Mouse (Mus musculus): ENCODE results near the gene 4933406M09Rik. TPM values are rescaled to one million over a fixed set of nuclear protein-coding genes. Genes with fewer than 3 reads are reported as not detected.

4933406M09Rik gene
- polyA plus RNA-seq, 1 experiment: not detected

GRCm38 (mm10) chr1:134406414-134406771, 20.7 kb downstream of the 4933406M09Rik start:
- no peaks in the 10 kb centered on the region for H3K4me1 ChIP-seq (ENCODE audit: control insufficient read depth, insufficient read depth, low read length)
- H3K27me3 ChIP-seq (ENCODE audit: control insufficient read depth, insufficient read depth, low read length, poor library complexity, severe bottlenecking): no peaks in the 10 kb centered on the region
- H3K4me3 ChIP-seq (ENCODE audit: low read depth, low read length): peak overlapping the region; percentile 84
- H3K9me3 ChIP-seq (replicated peaks; ENCODE audit: control insufficient read depth, insufficient read depth, low read length, poor library complexity, severe bottlenecking): peaks cover 3% of the 10 kb centered on the region; the same call in 1 of the 2 replicates
- TF ChIP-seq CTCF (IDR thresholded peaks at IDR 0.05; ENCODE audit: low read depth, low read length): no peak
- peak overlapping the region; percentile 79 for H3K27ac ChIP-seq (ENCODE audit: insufficient read depth, low read length)
- H3K36me3 ChIP-seq (ENCODE audit: control insufficient read depth, insufficient read depth, low read length, poor library complexity, severe bottlenecking): peaks cover 45% of the 10 kb centered on the region
- H3K9ac ChIP-seq (ENCODE audit: low read depth, poor library complexity, severe bottlenecking): peak overlapping the region; percentile 69

- Histone ChIP-seq H3K4me1 (ENCODE audit: control insufficient read depth, insufficient read depth, low read length) (no peaks in the 10 kb centered on the region), H3K36me3 (ENCODE audit: control insufficient read depth, insufficient read depth, low read length, poor library complexity, severe bottlenecking) (peaks cover 51% of the 10 kb centered on the region), H3K4me3 (ENCODE audit: low read depth, low read length) (no peak overlapping the region), H3K9ac (ENCODE audit: low read depth, poor library complexity, severe bottlenecking) (no peak overlapping the region), H3K27me3 (ENCODE audit: control insufficient read depth, insufficient read depth, low read length, poor library complexity, severe bottlenecking) (no peaks in the 10 kb centered on the region), H3K9me3 (replicated peaks; ENCODE audit: control insufficient read depth, insufficient read depth, low read length, poor library complexity, severe bottlenecking) (peaks cover 3% of the 10 kb centered on the region; the same call in 1 of the 2 replicates), H3K27ac (ENCODE audit: insufficient read depth, low read length) (no peak overlapping the region)
- TF ChIP-seq EP300 (IDR thresholded peaks at IDR 0.05; ENCODE audit: insufficient read depth, low read depth, low read length) (no peak), POLR2A (IDR thresholded peaks at IDR 0.05; ENCODE audit: insufficient read depth, low read length) (no peak), CTCF (IDR thresholded peaks at IDR 0.05; ENCODE audit: low read depth, low read length) (no peak)
These were observed 22.3 kb downstream of the 4933406M09Rik start for GRCm38 (mm10) chr1:134408080-134408479.

GRCm38 (mm10) chr1:134411706-134412629, 26.2 kb downstream of the 4933406M09Rik start:
- H3K9ac ChIP-seq (ENCODE audit: low read depth, poor library complexity, severe bottlenecking): no peak overlapping the region
- TF ChIP-seq POLR2A (IDR thresholded peaks at IDR 0.05; ENCODE audit: insufficient read depth, low read length): no peak
- no peak for TF ChIP-seq EP300 (IDR thresholded peaks at IDR 0.05; ENCODE audit: insufficient read depth, low read depth, low read length)
- no peak for TF ChIP-seq CTCF (IDR thresholded peaks at IDR 0.05; ENCODE audit: low read depth, low read length)
- H3K4me3 ChIP-seq (ENCODE audit: low read depth, low read length): no peak overlapping the region
- H3K27me3 ChIP-seq (ENCODE audit: control insufficient read depth, insufficient read depth, low read length, poor library complexity, severe bottlenecking): no peaks in the 10 kb centered on the region
- H3K4me1 ChIP-seq (ENCODE audit: control insufficient read depth, insufficient read depth, low read length): peaks cover under 1% of the 10 kb centered on the region
- H3K9me3 ChIP-seq (replicated peaks; ENCODE audit: control insufficient read depth, insufficient read depth, low read length, poor library complexity, severe bottlenecking): peaks cover 3% of the 10 kb centered on the region; the same call in 1 of the 2 replicates
- no peak overlapping the region for H3K27ac ChIP-seq (ENCODE audit: insufficient read depth, low read length)
- peaks cover 51% of the 10 kb centered on the region for H3K36me3 ChIP-seq (ENCODE audit: control insufficient read depth, insufficient read depth, low read length, poor library complexity, severe bottlenecking)

GRCm38 (mm10) chr1:134414038-134414437, 28.3 kb downstream of the 4933406M09Rik start:
- H3K27ac ChIP-seq (ENCODE audit: insufficient read depth, low read length): peak overlapping the region; percentile 89
- no peaks in the 10 kb centered on the region for H3K27me3 ChIP-seq (ENCODE audit: control insufficient read depth, insufficient read depth, low read length, poor library complexity, severe bottlenecking)
- peak overlapping the region; percentile 61; the same call in 1 of the 2 replicates for H3K9ac ChIP-seq (ENCODE audit: low read depth, poor library complexity, severe bottlenecking)
- H3K9me3 ChIP-seq (replicated peaks; ENCODE audit: control insufficient read depth, insufficient read depth, low read length, poor library complexity, severe bottlenecking): peaks cover 2% of the 10 kb centered on the region; the same call in 1 of the 2 replicates
- no peak overlapping the region for H3K4me3 ChIP-seq (ENCODE audit: low read depth, low read length)
- peaks cover 31% of the 10 kb centered on the region for H3K36me3 ChIP-seq (ENCODE audit: control insufficient read depth, insufficient read depth, low read length, poor library complexity, severe bottlenecking)
- TF ChIP-seq CTCF (IDR thresholded peaks at IDR 0.05; ENCODE audit: low read depth, low read length) (no peak), EP300 (IDR thresholded peaks at IDR 0.05; ENCODE audit: insufficient read depth, low read depth, low read length) (no peak), POLR2A (IDR thresholded peaks at IDR 0.05; ENCODE audit: insufficient read depth, low read length) (no peak)
- H3K4me1 ChIP-seq (ENCODE audit: control insufficient read depth, insufficient read depth, low read length): peaks cover 1% of the 10 kb centered on the region

- peak overlapping the region; percentile 89 for H3K27ac ChIP-seq (ENCODE audit: insufficient read depth, low read length)
- TF ChIP-seq EP300 (IDR thresholded peaks at IDR 0.05; ENCODE audit: insufficient read depth, low read depth, low read length): no peak
- TF ChIP-seq CTCF (IDR thresholded peaks at IDR 0.05; ENCODE audit: low read depth, low read length): no peak
- no peak for TF ChIP-seq POLR2A (IDR thresholded peaks at IDR 0.05; ENCODE audit: insufficient read depth, low read length)
- no peaks in the 10 kb centered on the region for H3K27me3 ChIP-seq (ENCODE audit: control insufficient read depth, insufficient read depth, low read length, poor library complexity, severe bottlenecking)
- H3K4me3 ChIP-seq (ENCODE audit: low read depth, low read length): peak overlapping the region; percentile 44
- H3K9me3 ChIP-seq (replicated peaks; ENCODE audit: control insufficient read depth, insufficient read depth, low read length, poor library complexity, severe bottlenecking): no peaks in the 10 kb centered on the region
- H3K36me3 ChIP-seq (ENCODE audit: control insufficient read depth, insufficient read depth, low read length, poor library complexity, severe bottlenecking): peaks cover 25% of the 10 kb centered on the region
- peaks cover 1% of the 10 kb centered on the region for H3K4me1 ChIP-seq (ENCODE audit: control insufficient read depth, insufficient read depth, low read length)
- H3K9ac ChIP-seq (ENCODE audit: low read depth, poor library complexity, severe bottlenecking): peak overlapping the region; percentile 61
These were observed 28.9 kb downstream of the 4933406M09Rik start for GRCm38 (mm10) chr1:134414501-134415167.

All from ES-Bruce4 (cell line).